Mouse (Mus musculus) kidney, postnatal 4 days (tissue): ENCODE results near the gene AA986860.

Experiments
- DNase-seq, 2 experiments: peaks; one replicate each; pipeline ENCODE4 v3.0.0; 2021; ENCODE audit warnings: mixed read lengths in 2 of 2

The AA986860 gene

DNA sequence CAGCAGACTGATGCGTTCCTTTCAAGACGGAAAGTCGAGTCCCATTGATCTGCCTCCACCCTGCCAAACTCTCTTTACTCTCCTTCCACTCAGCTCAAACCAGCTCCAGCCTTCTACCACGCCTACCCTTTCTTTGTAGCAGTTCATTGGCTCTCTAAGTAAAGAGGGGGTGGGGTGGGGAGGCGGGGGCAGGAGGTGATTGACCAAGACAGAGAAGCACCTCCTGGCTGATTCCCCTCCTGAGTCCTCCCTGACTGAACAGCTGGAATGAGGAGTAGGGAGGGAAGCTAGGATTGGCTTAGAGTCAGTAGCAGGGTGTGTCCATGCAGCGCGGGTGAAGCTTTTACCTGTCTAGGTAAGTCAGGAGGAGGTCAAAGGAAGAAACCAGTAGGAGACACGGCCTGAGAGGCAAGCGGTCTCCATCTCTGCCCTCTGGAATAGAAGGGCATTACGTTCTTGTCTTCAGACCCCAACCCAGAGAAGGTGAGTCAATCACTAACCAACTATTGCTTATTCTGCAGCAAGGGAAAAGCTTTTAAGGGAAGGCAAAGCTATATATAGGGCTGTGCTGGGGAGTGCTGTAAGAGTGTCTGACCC, at the start of gene AA986860:
Gene AA986860, plus strand, starts transcription at position 236 of the 597 bp plus-strand sequence.
- DNase-seq = peak; percentile 47 to 65

DNA sequence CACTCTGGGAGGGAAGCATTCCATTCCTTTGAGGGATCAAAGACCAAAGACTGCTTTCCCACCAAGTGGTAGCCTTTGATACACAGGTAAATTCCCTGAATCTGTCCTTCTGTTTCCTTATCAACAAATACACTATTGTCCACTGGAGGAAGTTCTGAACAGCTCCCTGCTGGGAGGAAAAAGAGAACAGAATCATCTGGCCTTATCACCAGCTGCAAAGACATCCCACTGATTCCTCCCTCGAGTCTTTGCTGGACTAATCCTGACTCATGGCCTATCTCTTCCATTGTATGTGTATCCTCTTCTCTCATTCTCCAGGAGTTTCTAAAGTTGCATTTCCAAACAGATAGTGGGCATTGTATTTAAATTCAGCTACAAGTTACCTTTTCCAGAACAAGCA, 47.9 kb upstream of the AA986860 start:
- no peak for DNase-seq

DNA sequence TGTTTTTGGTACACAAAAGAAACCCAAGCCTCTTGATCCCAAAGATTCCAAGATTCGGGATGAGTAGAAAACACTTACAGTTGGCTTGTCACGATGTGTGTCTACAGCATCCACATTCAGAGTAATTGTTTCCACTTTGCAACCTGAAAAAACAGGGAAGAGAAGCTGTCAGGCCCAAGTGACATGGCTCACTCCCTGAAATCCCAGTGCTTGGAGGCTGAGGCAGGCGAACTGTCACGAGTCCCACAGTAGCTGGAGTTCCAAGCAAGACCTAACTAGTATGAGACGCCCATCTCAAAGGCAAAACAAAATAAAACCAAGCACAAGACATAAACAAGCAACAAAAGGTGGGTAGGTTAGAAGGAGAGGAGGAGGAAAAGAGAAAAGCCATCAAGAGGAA, 33.2 kb upstream of the AA986860 start:
- DNase-seq = no peak

DNA sequence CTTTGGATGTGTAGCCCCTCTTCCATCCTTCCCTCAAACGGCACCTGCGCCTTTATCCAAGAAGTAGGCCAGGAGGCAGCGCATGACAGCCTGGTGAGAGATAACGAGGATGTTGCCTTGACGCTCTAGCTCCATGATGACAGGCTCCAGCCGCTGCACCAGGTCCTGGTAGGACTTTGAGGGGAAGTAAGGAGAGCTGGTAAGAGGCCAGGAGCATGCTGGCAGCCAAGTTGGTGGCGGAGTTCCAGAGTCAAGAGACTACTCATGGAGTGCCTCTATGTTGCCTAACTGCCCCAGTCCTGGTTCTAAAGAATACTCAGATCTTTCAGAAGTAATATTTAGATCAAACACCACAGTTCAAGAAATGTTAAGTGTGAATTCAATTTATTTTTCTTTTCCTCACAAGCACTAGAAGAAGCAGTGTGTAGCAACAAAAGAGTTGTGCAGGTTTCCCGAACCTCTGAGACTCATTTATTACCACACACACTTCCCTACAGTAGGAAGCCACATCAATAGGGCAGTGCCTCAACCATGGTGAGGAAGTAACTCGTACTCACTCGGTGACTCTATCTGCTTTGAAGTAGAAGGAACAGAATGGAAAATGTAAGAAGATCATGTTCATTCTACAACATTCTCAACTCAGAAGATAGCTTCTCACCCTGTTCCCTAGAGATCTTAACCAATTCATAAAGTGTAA, 31.7 kb upstream of the AA986860 start:
- DNase-seq = no peak

DNA sequence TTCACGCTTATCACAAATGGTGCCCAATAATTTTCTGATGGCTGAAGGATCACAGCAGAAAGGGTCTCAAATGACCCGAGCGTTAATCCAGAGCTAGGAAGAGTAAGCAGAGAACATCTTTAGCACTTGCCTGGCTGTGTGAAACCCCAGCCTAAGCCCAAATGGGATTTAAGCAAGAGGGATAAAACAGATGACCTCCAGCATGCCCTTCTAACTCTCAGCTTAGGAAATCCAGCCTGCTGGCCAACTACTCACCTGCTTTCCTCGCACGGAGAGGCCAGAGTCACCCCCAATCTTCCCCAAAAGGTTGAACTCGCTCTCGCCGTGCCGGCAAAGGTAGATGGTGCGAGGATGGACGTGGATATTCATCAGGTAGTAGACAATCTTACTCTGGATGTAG, 29.8 kb upstream of the AA986860 start:
- DNase-seq = no peak

DNA sequence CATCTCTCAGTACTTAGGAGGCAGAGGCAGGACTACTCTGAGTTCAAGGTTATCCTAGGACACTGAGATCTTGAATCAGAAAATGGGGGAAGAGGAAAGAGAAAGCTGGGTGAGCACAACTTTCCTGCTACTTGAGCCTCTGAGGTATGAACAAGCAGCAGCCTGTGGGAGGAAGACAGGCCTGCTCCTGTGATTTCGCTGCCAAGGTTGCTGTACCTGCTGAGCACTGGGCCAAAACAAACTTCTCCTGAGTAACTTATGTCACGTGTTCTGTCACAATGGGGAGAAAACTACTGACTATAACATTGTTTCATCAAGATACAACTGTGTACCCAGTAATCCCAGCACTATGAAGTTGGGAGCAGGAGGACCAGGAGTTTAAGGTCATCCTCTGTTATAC, 28.2 kb upstream of the AA986860 start:
- no peak for DNase-seq

DNA sequence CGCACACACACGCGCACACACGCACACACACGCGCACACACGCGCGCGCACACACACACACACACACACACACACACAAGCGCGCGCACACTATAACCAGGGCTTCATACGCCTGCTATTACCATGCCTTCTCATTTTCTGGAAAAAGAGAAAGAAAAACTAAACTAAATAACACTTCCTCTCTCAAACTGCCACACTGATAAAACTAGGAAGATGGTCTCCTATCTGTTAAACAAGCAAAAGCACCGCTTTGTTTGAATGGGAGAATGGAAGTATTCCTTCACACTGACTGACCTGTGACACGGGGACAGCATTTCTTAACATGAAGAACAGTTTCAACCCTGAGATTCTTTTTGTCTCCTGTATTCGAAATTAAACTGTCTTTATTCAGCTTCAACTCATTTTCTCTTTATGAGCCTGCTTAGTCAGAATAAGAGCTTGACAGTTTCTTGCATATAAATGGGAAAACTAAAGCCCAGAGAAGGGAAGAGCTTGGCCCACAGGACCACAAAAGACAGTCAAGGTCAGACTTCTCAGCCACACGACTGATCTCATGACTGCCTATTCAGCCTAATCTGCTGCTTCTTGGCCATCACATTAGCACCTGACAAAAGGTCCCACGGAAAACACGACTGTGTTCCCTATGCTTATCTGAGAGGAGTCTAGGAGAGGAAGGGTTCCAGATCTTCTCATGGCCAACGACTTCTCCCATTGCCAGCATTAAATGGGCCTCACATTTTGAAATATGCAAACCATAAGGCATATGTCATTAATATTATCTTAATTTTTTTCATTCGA, 21.3 kb upstream of the AA986860 start:
- no peak for DNase-seq

DNA sequence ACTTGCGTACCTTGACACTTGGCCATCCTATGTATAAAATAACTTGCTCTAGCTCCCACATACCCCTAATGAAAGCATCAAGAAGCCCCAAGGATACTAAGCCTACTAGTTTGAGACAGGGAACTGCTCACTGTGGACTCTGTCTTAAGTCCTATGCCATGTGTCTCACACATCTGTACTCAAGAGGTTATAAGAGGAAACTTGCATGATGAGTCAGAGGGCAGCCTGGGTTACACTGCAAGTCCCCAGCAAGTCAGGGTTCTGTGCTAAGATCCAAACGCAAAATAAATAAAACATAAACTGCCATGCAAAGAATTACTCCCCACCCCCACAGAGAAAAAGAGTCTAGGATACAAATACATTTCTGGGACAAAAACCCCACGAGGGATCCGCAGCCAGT, 17.7 kb upstream of the AA986860 start:
- no peak for DNase-seq

DNA sequence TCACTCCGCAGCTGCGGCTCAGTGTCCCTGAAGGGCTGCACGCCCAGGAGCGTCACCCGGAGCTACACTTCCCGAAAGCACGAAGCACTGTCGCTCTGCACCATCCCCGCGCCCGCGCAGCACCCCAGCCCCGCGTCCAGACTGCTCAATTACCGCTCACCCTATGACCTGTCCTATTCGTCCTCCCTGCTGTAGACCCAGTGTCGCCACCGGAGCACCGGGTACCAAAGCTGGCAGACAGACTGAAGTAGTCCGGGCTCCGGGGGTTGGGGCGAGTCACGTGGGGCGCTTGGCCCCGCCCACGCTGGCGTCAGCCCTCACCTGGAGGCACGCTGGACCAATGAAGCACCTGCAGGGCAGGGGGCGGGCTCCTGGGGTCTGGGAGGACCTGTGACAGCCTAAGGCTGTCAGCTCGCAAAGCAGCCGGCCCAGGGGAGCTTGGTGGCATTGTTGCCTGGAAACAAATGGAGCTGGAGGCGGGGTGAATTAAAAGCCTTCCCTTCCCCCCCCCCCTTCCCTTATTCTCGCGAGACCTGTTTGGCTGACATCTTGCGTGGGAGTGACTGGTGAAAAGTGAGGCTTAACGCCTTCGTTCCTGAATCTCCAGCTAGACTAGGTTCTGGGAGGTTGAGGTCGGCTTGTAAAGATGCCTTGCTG, 16.1 kb upstream of the AA986860 start, which contains the start of gene Gm29427:
Gene Gm29427, minus strand, starts transcription at position 239 of the 657 bp plus-strand sequence.
- peak; percentile 93 to 96 for DNase-seq

DNA sequence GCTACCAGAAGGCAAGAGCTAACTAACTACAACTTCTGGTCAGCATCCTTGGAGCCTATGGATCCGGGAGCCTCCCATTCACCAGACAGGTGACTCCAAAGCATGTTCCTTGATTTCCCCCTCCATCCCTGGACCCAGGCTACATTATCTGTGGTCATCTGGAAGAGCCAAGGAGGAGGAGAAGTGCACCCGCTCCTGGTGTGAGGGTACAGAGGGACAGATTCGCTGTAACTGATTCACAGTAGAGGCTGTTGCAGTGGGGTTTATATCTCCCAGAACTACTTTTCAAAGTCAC, 15.6 kb upstream of the AA986860 start:
- DNase-seq = peak in 1 of 2 experiments; percentile 61

DNA sequence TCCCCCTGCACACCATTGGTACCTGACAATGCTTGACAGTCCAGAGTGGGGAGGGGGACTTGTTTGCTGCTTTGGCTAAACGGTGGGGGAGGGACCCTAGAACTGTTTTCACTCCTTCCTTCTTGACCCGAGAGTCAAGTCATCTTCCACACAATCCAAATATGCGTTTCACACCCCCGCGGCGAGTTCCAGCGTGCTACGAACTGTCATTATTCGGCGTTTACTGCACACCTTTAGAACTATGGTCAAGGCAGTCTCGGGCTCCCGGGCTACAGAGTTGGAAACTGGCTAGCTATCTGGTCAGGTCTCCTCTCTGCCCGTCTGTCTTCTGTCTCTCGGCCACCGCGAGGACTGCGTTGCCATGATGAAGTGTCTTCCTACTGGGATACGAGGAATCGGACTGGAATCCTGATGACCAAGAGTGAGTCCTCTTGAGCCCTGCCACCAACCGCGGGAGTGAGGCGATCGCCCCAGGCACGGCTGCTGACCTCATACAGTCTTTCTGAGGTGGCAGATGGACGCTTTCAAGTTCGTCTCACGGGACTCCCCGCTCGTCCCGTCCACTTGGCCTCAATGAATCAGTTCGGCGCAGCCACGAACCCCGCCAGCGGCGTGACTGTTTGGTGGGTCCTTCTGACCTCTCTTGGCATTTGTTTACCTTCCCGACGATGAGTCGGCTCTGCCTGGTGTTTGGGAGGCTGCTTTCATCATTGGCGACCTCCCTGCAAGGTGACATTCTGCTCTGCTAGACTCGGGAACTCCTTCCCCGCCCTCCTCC, 15.1 kb upstream of the AA986860 start:
- DNase-seq = peak; percentile 59 to 75

DNA sequence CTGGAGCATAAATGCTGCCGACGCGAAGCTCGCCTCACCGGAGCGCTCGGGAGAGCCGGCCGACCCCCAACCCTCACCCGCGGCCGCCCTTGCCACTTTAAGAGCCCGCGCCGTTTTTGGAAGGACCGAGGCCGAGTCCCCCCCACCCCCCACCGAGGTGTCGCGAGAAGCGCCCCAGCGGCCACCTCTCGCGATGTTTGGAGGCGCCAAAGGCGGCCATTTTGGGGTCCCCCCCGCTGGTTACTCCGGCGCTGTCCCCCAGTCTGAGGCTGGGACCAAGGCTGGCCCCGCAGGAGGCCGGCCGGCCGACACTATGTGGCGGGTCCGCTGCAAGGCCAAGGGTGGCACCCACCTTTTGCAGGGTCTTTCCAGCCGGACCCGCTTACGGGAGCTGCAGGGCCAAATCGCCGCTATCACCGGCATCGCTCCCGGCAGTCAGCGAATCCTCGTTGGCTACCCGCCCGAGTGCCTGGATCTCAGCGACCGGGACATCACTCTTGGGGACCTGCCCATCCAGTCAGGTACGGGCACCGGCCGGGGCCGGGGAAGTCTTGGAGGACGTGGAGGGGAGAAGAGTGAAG, 14.4 kb upstream of the AA986860 start, which contains the start of gene Yod1:
Gene Yod1, plus strand, starts transcription at position 37 of the 581 bp plus-strand sequence.
- DNase-seq = peak; percentile 94 to 96

DNA sequence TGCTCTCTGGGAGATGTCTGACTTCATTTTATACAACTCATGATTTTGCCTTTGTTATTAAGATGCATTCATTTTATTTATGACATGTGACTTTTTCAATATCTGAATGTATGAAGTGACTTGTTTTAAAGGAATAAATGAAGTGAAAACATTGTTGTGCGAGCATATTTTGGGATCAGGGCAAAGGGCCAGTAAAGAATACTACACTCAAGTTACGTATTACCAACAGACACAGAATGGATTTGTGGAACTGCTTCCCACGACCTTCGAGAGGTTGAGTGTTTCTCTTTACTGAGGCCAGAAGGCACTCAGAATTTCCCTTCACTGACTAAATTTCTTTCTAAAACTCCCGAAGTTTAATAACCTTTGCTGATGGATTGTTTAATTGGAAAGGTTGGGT, 7.6 kb upstream of the AA986860 start:
- no peak for DNase-seq

DNA sequence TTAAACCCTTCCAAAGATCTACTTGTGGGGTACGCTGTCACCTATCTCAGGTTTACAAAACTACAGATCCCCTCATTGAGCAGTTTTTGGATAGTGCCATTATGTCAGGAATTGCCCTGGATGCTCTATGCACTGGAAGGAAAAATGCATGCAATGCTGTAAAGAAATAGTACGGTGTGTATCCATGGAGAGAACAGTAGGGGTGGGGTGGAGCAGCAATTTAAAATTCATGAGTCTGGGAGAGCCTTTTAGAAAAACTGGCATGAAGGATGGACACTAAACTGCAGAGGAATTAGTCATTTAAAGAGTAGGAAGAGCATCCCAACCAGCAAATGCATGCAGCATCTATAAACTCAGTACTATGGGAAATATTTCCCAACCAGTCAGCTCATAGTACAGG, 5.4 kb upstream of the AA986860 start:
- no peak for DNase-seq

DNA sequence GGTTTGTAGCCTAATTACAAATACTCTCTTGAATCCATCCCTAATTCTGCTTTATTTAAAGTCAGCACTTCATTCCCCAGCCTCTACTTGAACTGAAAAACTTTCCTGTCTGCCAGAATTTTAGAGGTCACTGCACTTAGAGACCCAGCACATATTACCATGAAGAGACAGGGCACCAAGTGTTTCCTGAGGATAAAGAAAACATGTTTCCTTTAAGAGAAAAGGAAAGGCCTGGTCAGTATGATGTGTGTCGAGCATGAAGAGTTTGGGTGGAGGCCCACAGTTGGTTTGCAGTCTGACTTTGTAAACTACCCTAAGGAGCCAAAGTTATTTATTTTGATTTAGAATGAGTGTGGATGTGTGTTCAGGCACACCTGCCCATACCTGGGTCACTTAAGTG, 3.7 kb upstream of the AA986860 start:
- no peak for DNase-seq

DNA sequence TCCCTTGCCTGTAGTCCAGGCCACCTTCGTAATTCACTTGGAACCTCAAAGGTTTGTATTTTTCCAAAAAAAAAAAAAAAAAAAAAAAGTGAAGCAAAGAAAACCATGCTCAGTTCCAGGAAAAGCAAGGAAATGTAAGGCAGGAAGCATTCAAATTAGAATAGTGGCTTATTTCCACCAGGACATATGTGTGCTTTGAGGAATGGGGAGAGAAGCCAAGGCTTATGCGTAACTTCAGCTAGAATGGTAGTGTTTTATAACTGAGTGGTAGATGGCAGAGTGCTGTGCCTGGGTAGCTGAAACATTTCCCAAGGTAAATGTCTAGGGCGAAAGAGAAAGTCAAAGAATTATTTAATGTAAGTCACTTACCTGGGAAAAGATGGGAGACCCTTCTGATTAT, 3.1 kb upstream of the AA986860 start:
- DNase-seq = no peak

DNA sequence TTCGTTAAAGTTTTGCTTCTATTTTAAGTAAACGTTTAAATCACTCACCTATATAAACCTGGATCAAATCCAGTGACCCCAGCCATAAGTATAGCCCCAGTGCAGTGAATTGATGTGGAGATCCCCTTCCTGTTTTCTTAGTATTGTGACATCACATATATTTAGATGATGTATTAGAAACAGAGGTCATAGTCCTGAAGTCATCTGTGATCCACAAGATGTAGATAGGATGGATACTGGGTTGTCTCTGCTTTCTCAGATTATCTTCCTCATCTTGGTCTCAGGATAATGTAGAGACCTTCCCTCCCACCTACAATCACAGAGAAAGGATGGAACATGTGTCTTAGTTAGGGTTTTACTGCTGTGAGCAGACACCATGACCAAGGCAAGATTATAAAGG, 2.6 kb upstream of the AA986860 start, which contains the start of gene Pfkfb2:
Gene Pfkfb2, minus strand, starts transcription at position 101 of the 400 bp plus-strand sequence.
- DNase-seq = no peak

DNA sequence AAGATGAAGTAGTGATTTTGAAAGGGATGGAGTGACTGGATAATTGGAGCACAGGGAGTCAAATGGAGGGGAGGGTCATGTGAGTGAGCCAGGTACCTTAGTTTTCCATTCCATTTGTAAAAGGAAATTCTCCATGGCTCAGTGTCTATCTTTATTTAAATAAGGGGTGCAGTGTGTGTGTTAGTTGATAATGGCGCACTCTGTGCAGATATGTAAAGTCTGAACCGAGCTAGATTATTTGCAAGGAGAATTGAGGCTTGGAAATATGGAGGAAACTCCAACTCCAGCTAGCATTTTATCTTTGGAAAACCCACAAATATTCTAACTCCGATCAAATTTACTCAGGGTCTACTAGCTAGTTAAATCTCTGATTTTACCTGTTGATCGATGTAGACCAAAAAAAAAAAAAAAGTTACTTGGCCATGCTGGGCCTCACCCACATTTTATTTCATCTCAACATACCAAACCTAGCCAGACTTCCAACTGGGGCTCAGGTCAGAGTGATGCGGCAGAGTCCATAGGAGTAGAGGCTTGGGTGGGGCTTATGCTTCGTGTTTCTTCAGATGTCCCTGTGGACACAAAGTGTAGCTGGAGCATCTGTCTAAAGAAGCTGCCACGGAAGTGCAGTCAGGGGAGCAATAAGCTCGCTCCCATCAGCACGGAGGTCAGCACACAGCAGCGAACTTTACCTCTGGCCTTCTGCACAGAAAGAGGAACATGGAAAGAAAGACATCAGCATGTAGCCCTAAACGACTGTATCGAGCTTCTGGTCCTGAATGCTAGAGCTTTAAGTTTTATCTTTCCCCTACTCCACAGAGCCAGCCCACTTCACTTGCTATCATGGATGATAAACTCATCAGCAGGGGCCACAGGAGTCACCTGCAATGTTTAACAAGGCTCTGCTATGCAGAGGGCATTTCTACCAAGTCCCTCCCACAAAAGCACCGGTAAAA, 1.2 kb downstream of the AA986860 start:
- DNase-seq = no peak

DNA sequence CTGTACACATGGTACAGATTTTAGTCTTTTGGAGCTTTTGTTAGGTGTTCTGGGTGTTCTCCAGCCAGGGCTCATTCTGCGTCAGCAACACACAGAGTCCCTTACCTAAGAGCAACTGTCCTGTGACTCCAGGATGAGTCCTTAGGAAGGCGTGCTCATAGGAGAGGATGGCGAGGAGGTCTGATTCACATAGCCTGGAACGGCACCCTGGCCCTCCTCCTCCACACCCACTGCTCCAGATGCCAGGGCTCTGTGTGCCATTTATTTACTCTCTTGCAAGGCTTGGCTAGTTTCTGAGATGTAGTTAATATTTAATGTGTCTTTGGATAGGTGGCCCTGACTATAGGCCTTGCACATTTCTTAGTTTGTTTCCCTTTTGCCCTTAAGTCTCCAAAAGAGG, 1.9 kb downstream of the AA986860 start:
- DNase-seq = peak; percentile 55 to 74

DNA sequence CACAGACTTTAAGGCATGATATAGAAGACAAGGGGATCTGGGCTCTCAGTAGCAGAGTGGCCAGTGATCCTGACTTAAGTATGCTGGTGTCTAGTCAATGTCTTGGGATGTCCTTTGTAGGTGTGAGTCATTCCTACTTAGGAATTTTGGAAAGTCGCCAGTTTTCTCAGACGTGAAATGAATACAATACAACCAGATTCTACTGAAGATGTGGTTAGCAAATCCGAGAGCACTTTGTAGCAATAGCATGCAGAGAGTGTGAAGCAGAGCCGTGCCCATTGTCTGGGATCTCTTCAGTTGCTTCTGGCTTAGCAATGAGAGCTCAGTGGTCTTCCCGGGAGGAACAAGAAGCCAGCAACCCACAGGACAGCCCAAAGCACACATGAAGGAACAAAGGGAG, 2.7 kb downstream of the AA986860 start:
- peak; percentile 7 to 26 for DNase-seq

DNA sequence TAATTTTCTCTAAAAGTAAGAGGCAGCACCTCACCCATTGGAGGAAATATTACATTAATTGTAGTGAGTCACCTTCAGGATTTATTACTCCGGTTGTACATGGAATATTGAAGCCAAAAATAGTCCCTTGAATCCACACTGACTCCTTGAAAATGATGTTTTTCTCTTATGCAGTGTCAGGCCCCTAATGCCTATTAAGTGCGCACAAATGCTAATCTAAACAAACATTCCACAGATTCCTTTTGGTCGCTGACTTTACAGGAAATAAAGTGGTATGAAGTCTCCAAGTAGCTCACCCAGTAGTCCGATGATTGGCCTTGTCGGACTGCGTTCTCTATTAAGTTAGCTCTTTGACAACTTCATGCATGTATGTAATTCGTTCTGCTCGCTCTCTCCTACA, 3.1 kb downstream of the AA986860 start:
- DNase-seq = no peak
